Mouse (Mus musculus) heart, embryonic 15.5 days (tissue): Measurements from ENCODE around the gene Lpar2. TPM values are rescaled to one million over a fixed set of nuclear protein-coding genes. Genes with fewer than 3 reads are reported as not detected.

Source experiments
- ATAC-seq: fragments of 200-750 bp; cut with Nextera tagmentation; replicated peaks from 2 replicates; pipeline ENCODE4 v1.8.0; 2017; ENCODE audit warnings: low read depth, moderate TSS enrichment; ENCODE audit not compliant: insufficient number of reproducible peaks, insufficient read depth, low FRiP score
- H3K27ac ChIP-seq: fragments of 300-500 bp; sonication (generic); 2 replicates; pipeline ENCODE4 v1.5.1; 2015; ENCODE audit warnings: mild to moderate bottlenecking, inconsistent platforms
- H3K27me3 ChIP-seq: fragments of 300-500 bp; sonication (generic); 2 replicates; pipeline ENCODE4 v1.6.1; 2015; ENCODE audit warnings: inconsistent platforms
- H3K36me3 ChIP-seq: fragments of 300-500 bp; sonication (generic); 2 replicates; pipeline ENCODE4 v1.6.1; 2015; ENCODE audit warnings: mild to moderate bottlenecking, inconsistent platforms
- H3K4me1 ChIP-seq: fragments of 300-500 bp; sonication (generic); replicated peaks from 2 replicates; pipeline ENCODE4 v1.6.1; 2015; ENCODE audit warnings: inconsistent platforms
- H3K4me2 ChIP-seq: fragments of 300-500 bp; sonication (generic); 2 replicates; pipeline ENCODE4 v1.6.1; 2015; ENCODE audit warnings: inconsistent platforms, mild to moderate bottlenecking, moderate library complexity
- H3K4me3 ChIP-seq: fragments of 300-500 bp; sonication (generic); 2 replicates; pipeline ENCODE4 v1.5.1; 2015; ENCODE audit warnings: mild to moderate bottlenecking, inconsistent platforms
- H3K9ac ChIP-seq: fragments of 300-500 bp; sonication (generic); 2 replicates; pipeline ENCODE4 v1.6.1; 2015; ENCODE audit warnings: mild to moderate bottlenecking, inconsistent platforms
- H3K9me3 ChIP-seq: fragments of 300-500 bp; sonication (generic); replicated peaks from 2 replicates; pipeline ENCODE4 v1.6.1; 2016; ENCODE audit warnings: inconsistent platforms
- WGBS: fragments of 180-500 bp; shearing (Covaris S2); methylation state at CpG from one replicate; pipeline ENCODE4 v1.1.7; 2015; ENCODE audit warnings: mixed read lengths; 5-methylcytosine and 5-hydroxymethylcytosine counted together
- polyA plus RNA-seq: library from polyadenylated mRNA; unstranded; fragments of >200 nt; fragmentation: Nextera tagmentation; extraction: Ambion mirVana; gene quantifications from 2 replicates; pipeline ENCODE4 v1.2.1, GENCODE M21; 2015

Gene Lpar2
- polyA plus RNA-seq, result 0.15 and 0.30 TPM in 2 replicates

- no peaks in the 10 kb centered on the region for H3K9me3 ChIP-seq
- H3K36me3 ChIP-seq, result peaks cover 6% of the 10 kb centered on the region; the same call in 1 of the 2 replicates
- peaks cover 13% of the 10 kb centered on the region for H3K4me1 ChIP-seq
- peak within 1 kb of the TSS; percentile 32 for H3K9ac ChIP-seq
- H3K4me2 ChIP-seq, result peak within 1 kb of the TSS; percentile 75
- H3K27me3 ChIP-seq, result no peaks in the 10 kb centered on the region
- 4% methylated on average over 32 of the region's 35 CpGs for WGBS
- ATAC-seq, result peak; percentile 62
- H3K4me3 ChIP-seq, result peak within 1 kb of the TSS; percentile 52
- H3K27ac ChIP-seq, result peak within 1 kb of the TSS; percentile 36; the same call in 1 of the 2 replicates
Measured at GRCm38 (mm10) chr8:69822386-69823191, at the start of gene Lpar2. Gene Lpar2, plus strand, starts transcription at chr8:69822429.

DNA sequence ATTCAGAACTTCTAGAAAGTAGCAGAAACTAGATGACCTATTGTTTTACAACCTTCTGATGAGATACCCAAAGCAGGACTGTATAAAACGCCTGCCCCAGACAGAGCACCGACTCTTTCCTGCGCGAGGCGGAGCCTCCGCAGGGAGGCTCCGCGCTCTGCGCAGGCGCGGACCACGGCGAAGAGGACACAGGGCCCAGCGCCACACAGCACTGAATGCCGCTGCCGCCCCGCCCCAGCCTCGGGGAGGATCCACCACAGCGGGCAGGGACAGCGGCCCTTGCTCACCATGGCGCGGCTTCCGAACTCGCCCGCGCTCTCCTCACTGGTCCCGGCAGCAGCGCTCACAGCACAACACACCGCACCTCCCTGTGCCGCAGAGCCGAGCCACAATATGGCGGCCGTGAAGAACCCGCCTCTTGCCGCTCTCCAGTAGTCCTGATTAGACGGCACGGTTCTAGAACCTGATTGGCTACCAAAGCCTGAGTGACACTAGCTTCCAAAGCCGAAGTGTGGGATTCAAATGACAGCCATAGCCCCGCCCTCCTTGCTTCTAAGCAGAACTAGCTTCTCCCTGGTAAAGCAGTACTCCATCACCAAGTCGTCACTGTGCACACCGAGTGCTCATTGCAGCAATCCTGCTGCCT, 47.6 kb upstream of the Lpar2 start, which contains the start of gene Gm20422:
Gm20422 (minus strand) TSS at position 384 of the 646 bp plus-strand sequence.
- H3K4me3 ChIP-seq, result peak within 1 kb of the TSS; percentile 96
- no peaks in the 10 kb centered on the region for H3K9me3 ChIP-seq
- under 1% methylated on average over 41 of the region's 41 CpGs for WGBS
- peak within 1 kb of the TSS; percentile 66 for H3K4me2 ChIP-seq
- H3K9ac ChIP-seq, result peak within 1 kb of the TSS; percentile 99
- peak; percentile 98 for ATAC-seq
- no peaks in the 10 kb centered on the region for H3K27me3 ChIP-seq
- H3K27ac ChIP-seq, result peak within 1 kb of the TSS; percentile 100
- H3K36me3 ChIP-seq, result no peaks in the 10 kb centered on the region
- peaks cover 24% of the 10 kb centered on the region for H3K4me1 ChIP-seq

DNA sequence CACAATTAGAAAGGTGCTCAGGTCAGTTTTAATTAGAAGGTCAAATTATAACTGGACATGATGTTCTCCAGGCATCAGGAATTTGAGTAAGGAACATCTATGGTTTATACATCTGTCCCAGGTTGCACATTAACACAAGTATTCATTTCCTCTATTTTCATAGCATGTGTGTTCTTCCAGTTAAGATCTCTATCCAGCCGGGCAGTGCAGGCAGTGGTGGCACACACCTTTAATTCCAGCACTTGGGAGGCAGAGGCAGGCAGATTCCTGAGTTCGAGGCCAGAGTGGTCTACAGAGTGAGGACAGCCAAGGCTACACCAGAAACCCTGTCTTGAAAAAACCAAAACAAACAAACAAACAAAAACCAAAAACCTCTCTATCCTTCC, 47.1 kb upstream of the Lpar2 start:
- no peaks in the 10 kb centered on the region for H3K27me3 ChIP-seq
- H3K36me3 ChIP-seq, result no peaks in the 10 kb centered on the region
- H3K4me3 ChIP-seq, result peak overlapping the region; percentile 96
- WGBS, result 47% methylated on average over 2 of the region's 2 CpGs
- peak overlapping the region; percentile 52 for H3K4me2 ChIP-seq
- peak overlapping the region; percentile 100 for H3K27ac ChIP-seq
- ATAC-seq, result no peak
- peaks cover 24% of the 10 kb centered on the region for H3K4me1 ChIP-seq
- H3K9me3 ChIP-seq, result no peaks in the 10 kb centered on the region
- H3K9ac ChIP-seq, result peak overlapping the region; percentile 99; the same call in 1 of the 2 replicates

DNA sequence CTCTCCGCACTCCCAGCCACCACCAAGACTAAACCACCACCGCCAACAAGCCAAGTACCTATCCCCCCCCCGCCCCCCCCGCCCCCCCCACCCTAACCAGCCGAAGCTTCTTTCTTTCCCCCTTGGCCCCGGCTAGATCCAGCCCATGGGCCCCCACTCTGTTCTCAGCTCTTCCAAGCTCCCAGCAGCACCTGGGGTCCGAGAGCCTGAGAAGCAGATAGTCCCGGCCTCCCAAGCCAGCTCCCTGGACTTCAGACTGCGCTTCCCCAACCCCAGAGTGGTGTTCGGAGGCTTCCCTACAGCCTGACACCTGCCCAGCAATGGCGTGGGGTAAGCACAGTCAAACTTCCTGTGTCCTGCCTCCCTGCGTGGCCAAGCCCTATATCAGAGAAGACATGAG, 45.1 kb upstream of the Lpar2 start:
- Histone ChIP-seq H3K27ac (no peak overlapping the region), H3K9me3 (no peaks in the 10 kb centered on the region), H3K36me3 (no peaks in the 10 kb centered on the region), H3K4me1 (peaks cover 19% of the 10 kb centered on the region), H3K27me3 (no peaks in the 10 kb centered on the region), H3K4me2 (no peak overlapping the region), H3K9ac (no peak overlapping the region), H3K4me3 (no peak overlapping the region)
- 55% methylated on average over 12 of the region's 12 CpGs for WGBS
- ATAC-seq, result no peak

DNA sequence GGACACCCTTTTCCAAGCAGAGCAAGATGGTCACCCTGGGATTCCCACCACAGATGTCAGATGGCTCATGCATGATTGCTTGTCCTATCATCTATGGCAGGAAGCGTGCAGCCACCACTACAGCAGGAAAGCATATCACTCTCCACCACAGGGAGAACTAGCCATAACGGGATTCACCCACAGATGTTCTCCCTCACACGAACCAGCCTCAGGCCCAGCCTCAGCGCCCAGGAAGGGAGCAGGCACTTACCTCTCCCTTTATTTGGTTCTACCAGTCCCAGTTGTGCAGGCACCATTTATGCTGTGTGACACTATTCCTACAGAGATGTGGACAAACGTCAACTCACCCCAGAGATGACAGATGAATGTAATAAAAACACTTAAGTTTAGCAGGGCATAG, 33.1 kb upstream of the Lpar2 start:
- WGBS, result 77% methylated on average over 5 of the region's 5 CpGs
- H3K27ac ChIP-seq, result no peak overlapping the region
- no peak overlapping the region for H3K4me3 ChIP-seq
- peaks cover 5% of the 10 kb centered on the region; the same call in 1 of the 2 replicates for H3K36me3 ChIP-seq
- H3K9me3 ChIP-seq, result no peaks in the 10 kb centered on the region
- H3K9ac ChIP-seq, result no peak overlapping the region
- peaks cover 21% of the 10 kb centered on the region for H3K4me1 ChIP-seq
- no peak overlapping the region for H3K4me2 ChIP-seq
- no peaks in the 10 kb centered on the region for H3K27me3 ChIP-seq
- no peak for ATAC-seq

DNA sequence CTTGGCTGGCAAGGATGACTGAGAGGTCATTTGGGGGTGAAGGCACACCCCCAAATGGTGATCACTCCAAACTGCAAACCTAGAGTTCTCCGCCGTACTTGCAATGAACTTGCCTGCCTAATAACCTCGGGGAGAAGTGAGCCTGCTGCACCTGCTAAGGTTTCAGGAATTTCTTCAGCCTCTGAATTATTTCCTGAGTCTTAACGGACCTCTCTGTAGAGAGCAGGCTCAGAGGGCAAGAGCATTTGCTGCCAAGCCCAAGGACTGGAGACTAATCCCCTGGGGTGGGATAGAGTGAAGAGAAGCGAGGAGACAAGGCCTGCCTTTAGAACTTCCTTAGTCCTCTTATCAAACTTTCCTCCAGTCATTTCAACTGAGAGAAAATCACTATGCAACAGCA, 32.5 kb upstream of the Lpar2 start:
- 60% methylated on average over 5 of the region's 5 CpGs for WGBS
- Histone ChIP-seq H3K27ac (no peak overlapping the region), H3K9ac (no peak overlapping the region)

DNA sequence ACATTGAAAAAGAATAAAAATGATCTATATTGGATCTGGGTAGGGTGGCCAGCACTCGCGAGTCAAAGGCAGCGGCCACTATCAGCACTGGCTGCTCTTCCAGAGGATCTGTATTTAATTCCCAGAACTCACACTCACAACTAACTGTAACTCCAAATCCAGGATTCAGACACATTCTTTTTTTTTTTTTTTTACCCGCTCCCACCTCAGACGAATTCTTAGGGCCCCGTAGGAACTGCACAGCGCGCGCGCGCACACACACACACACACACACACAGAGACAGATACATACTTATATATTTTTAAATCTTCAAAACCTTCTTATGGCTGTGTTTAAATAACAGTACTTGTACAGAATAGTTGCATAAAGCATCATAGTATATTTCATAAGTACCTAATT, 31.9 kb upstream of the Lpar2 start:
- Histone ChIP-seq H3K4me2 (peak overlapping the region; percentile 91), H3K4me1 (peaks cover 21% of the 10 kb centered on the region), H3K9ac (peak overlapping the region; percentile 99), H3K36me3 (peaks cover 15% of the 10 kb centered on the region; the same call in 1 of the 2 replicates), H3K27me3 (no peaks in the 10 kb centered on the region), H3K9me3 (no peaks in the 10 kb centered on the region), H3K4me3 (peak overlapping the region; percentile 100), H3K27ac (peak overlapping the region; percentile 90)
- WGBS, result 27% methylated on average over 11 of the region's 11 CpGs
- ATAC-seq, result no peak

More for the DNA sequence above, 32.5 kb upstream of the Lpar2 start:
- Histone ChIP-seq H3K36me3 (peaks cover 9% of the 10 kb centered on the region; the same call in 1 of the 2 replicates), H3K9me3 (no peaks in the 10 kb centered on the region), H3K4me1 (peaks cover 21% of the 10 kb centered on the region), H3K4me3 (no peak overlapping the region), H3K27me3 (no peaks in the 10 kb centered on the region), H3K4me2 (peak overlapping the region; percentile 91; the same call in 1 of the 2 replicates)
- ATAC-seq, result no peak

DNA sequence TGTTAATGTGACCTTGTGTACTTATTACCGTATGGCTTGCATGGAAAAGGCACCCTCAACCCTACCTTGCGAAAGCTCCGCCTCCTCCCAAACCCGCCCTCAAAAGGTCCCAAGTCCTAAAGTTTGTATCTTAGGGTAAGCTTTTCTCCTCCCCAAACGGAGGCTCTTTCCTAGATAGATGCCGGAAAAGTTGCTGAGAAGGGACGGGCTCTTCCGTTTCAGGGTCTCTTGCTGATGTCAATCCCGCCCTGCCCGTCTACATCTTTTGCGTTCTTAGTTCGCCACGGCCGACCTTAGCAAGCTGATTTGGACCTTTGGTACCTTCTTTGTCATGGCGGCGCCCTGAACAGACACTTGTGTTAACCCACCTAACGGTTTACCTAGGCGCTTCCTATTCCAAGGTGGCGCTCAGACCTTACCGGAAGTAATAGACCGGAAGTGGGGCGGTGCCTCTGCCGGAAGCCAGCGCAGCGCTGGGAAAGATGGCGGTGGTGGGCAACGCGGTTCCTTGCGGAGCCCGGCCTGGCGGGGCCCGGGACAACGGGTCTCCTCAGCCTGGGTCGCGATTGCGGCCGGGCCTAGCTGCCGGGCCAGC, 31.4 kb upstream of the Lpar2 start, which contains the start of the genes Atp13a1 and Zfp866:
Atp13a1 (plus strand) TSS at position 391 of the 595 bp plus-strand sequence.
Zfp866 (minus strand) TSS at position 406 of the 595 bp plus-strand sequence.
- Histone ChIP-seq H3K27me3 (no peaks in the 10 kb centered on the region), H3K27ac (peak within 1 kb of the TSS; percentile 90), H3K36me3 (peaks cover 20% of the 10 kb centered on the region; the same call in 1 of the 2 replicates), H3K4me2 (peak within 1 kb of the TSS; percentile 91), H3K9me3 (no peaks in the 10 kb centered on the region), H3K4me3 (peak within 1 kb of the TSS; percentile 100), H3K9ac (peak within 1 kb of the TSS; percentile 99), H3K4me1 (peaks cover 21% of the 10 kb centered on the region)
- peak; percentile 93 for ATAC-seq
- under 1% methylated on average over 38 of the region's 38 CpGs for WGBS

DNA sequence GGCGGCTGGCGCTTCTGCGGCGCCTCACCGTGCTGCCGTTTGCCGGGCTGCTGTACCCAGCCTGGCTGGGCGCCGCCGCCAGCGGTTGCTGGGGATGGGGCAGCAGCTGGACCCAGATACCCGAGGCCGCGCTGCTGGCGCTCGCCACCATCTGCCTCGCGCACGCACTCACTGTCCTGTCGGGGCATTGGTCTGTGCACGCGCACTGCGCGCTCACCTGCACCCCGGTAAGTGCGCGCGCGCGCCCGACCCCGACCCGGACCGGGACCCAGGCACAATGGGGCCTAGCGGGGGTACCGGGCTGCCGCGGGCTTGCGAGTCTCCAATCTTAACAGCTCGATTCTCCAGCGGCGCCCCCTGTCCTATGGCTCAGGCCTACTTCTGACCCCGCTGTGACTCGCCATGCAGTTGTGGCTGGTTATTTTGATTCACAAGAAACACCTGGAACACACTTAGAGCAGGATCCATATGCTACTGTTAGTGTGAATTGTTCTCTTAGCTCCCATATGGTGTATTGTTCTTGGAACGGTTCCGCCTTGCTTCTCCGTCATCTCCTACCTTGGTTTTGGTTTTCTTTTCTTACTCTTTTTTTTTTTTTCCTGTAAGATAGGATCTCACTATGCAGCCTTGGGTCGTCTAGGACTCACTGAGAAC, 30.7 kb upstream of the Lpar2 start:
- under 1% methylated on average over 47 of the region's 48 CpGs for WGBS
- H3K9me3 ChIP-seq, result no peaks in the 10 kb centered on the region

GRCm38 (mm10) chr8:69793666-69794065, 28.6 kb upstream of the Lpar2 start:
- 90% methylated on average over 4 of the region's 4 CpGs for WGBS
- Histone ChIP-seq H3K9ac (no peak overlapping the region), H3K36me3 (peaks cover 48% of the 10 kb centered on the region), H3K27ac (no peak overlapping the region), H3K27me3 (no peaks in the 10 kb centered on the region), H3K4me3 (no peak overlapping the region), H3K4me1 (peaks cover 21% of the 10 kb centered on the region), H3K4me2 (no peak overlapping the region), H3K9me3 (no peaks in the 10 kb centered on the region)
- ATAC-seq, result no peak

More for the DNA sequence above, 30.7 kb upstream of the Lpar2 start:
- Histone ChIP-seq H3K4me1 (peaks cover 21% of the 10 kb centered on the region), H3K36me3 (peaks cover 27% of the 10 kb centered on the region), H3K27me3 (no peaks in the 10 kb centered on the region), H3K4me3 (peak overlapping the region; percentile 100), H3K27ac (peak overlapping the region; percentile 90), H3K9ac (peak overlapping the region; percentile 99), H3K4me2 (peak overlapping the region; percentile 91)
- ATAC-seq, result peak; percentile 45
